Mouse (Mus musculus): ENCODE results near the gene Stra8.

GRCm38 (mm10) chr6:34913341-34914040, 6.5 kb upstream of the Stra8 start:
- TF ChIP-seq CTCF (IDR thresholded peaks at IDR 0.05; ENCODE audit: borderline replicate concordance, control insufficient read depth, extremely low read depth, insufficient read depth, low read length, poor library complexity) (no peak), POLR2A (IDR thresholded peaks at IDR 0.05; ENCODE audit: control insufficient read depth, extremely low read depth, insufficient read depth, low read length, poor library complexity) (no peak)

Data from thymus, adult 2 months (tissue).